Mouse (Mus musculus): ENCODE measurements at regions not wholly inside any gene's neighbourhood (a gene's known extent, or its start where the extent isn't known, plus 50 kb on each side); places are given as distances from the start of the nearest gene placed in this dataset.

DNA sequence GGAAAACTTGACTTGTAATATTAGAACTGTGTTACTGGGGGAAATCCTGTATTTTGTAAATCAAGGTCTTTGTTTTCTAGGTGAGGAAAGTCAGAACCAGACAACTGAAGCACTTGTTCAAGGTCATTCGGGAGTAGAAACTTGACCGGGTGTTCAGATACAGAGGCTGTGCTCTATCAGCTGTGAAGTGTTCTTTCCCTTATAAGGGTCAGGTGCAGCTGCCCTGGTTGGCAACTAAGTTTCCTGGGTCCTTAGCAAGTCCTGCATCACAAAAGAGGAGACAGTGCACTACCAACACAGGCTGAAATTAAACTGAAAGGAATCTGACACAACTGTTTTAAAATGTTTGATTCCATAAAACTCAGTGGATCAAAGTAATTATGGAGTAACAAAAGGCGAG, 406.6 kb downstream of the Nup35 start:
- no peak overlapping the region for H3K4me3 ChIP-seq (ENCODE audit: low read depth, low read length)
- H3K27me3 ChIP-seq (replicated peaks; ENCODE audit: control insufficient read depth, insufficient read depth, low read length) = no peaks in the 10 kb centered on the region
- no peak for ATAC-seq
- H3K27ac ChIP-seq (ENCODE audit: low read depth, low read length) = no peak overlapping the region
- no peaks in the 10 kb centered on the region for H3K4me1 ChIP-seq (ENCODE audit: control insufficient read depth, insufficient read depth, low read length)
- no peak overlapping the region for H3K9ac ChIP-seq (ENCODE audit: low read length)
- no peaks in the 10 kb centered on the region for H3K36me3 ChIP-seq (ENCODE audit: control insufficient read depth, insufficient read depth, low read length)
- 84% methylated on average over 3 of the region's 3 CpGs for WGBS
- no peaks in the 10 kb centered on the region for H3K9me3 ChIP-seq (replicated peaks; ENCODE audit: control insufficient read depth, low read length)
- no peak overlapping the region for H3K4me2 ChIP-seq (ENCODE audit: low read length)
- no peak for DNase-seq (ENCODE audit: low spot score)

All from forebrain, embryonic 14.5 days (tissue).